Mouse (Mus musculus): Measurements from ENCODE around the gene Tcirg1. TPM values are rescaled to one million over a fixed set of nuclear protein-coding genes. Genes with fewer than 3 reads are reported as not detected.

Tcirg1 gene
- polyA plus RNA-seq, 1 experiment, result 31.4 TPM

GRCm38 (mm10) chr19:3907876-3908660, 1.1 kb upstream of the Tcirg1 start:
- TF ChIP-seq CTCF (IDR thresholded peaks at IDR 0.05; ENCODE audit: borderline replicate concordance, extremely low read depth, insufficient read depth, insufficient read length) (no peak), POLR2A (IDR thresholded peaks at IDR 0.05; ENCODE audit: borderline replicate concordance, extremely low read depth, insufficient read depth, insufficient read length, poor library complexity, severe bottlenecking) (no peak)
- DNase-seq (ENCODE audit: low read depth), result no peak

- DNase-seq (ENCODE audit: low read depth), result no peak
- TF ChIP-seq CTCF (IDR thresholded peaks at IDR 0.05; ENCODE audit: borderline replicate concordance, extremely low read depth, insufficient read depth, insufficient read length), result no peak
- no peak for TF ChIP-seq POLR2A (IDR thresholded peaks at IDR 0.05; ENCODE audit: borderline replicate concordance, extremely low read depth, insufficient read depth, insufficient read length, poor library complexity, severe bottlenecking)
Measured at GRCm38 (mm10) chr19:3906326-3906725, 607 bp downstream of the Tcirg1 start.

DNA sequence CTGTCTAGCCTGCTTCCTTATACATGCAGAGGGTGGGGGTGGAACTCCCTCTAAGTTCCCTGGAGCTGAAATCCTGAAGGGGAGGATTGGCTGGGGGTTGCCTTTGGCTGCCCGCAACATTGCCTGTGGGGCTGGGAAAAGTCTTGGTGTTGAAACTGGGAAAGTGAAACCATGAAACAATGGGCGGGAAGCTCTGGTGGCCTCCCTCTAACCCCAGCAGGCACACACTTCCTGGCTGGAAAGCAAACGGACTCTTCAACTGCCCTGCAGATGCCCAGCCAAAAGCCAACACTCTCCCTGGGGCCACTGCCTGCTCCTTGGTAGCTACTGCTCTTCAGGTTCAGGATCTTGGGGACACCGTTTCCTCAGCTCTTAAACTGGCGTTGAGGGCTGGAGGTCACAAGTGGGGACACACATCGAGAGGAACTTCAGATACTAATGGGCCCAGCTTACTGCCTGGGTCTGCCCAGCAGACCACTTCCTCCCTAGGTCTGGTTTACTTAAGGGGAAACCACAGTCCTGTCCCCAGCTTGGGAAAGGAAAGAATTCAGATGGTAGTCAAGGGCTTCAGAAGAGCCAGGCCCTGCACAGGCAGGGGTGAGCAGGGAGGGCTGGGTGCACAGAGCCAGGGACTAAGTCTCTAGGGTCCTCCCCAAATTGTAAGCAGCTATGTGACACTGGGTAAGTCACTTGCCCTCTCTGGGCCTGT, 1.5 kb downstream of the Tcirg1 start:
- no peak for DNase-seq (ENCODE audit: low read depth)
- no peak for TF ChIP-seq POLR2A (IDR thresholded peaks at IDR 0.05; ENCODE audit: borderline replicate concordance, extremely low read depth, insufficient read depth, insufficient read length, poor library complexity, severe bottlenecking)
- TF ChIP-seq CTCF (IDR thresholded peaks at IDR 0.05; ENCODE audit: borderline replicate concordance, extremely low read depth, insufficient read depth, insufficient read length), result no peak

- TF ChIP-seq POLR2A (IDR thresholded peaks at IDR 0.05; ENCODE audit: borderline replicate concordance, extremely low read depth, insufficient read depth, insufficient read length, poor library complexity, severe bottlenecking), result no peak
- TF ChIP-seq CTCF (IDR thresholded peaks at IDR 0.05; ENCODE audit: borderline replicate concordance, extremely low read depth, insufficient read depth, insufficient read length), result no peak
- DNase-seq (ENCODE audit: low read depth), result no peak
Measured at GRCm38 (mm10) chr19:3904363-3904675, 2.6 kb downstream of the Tcirg1 start.

- TF ChIP-seq POLR2A (IDR thresholded peaks at IDR 0.05; ENCODE audit: borderline replicate concordance, extremely low read depth, insufficient read depth, insufficient read length, poor library complexity, severe bottlenecking) (no peak), CTCF (IDR thresholded peaks at IDR 0.05; ENCODE audit: borderline replicate concordance, extremely low read depth, insufficient read depth, insufficient read length) (no peak)
- DNase-seq (ENCODE audit: low read depth), result no peak
Measured at GRCm38 (mm10) chr19:3903648-3904362, 3.1 kb downstream of the Tcirg1 start.

DNA sequence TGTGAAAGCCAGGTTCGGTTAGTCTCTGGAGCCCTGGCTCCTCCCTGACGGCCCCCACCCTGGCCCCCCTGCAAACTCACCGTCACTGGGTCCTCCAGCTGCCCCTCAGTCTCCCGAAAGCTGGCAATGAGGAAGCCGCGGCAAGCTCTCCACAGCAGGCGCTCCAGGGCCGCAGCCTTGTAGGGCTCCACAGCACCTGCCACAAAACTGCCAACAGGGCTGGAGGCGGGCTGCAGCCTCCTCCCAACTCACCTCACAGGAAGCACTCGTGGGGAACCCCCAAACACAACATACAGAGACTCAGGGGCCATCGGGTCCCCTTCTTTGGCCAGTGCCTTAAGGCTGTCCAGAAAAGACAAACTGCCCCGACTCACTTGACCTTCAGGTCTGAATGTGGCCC, 4.0 kb downstream of the Tcirg1 start:
- DNase-seq (ENCODE audit: low read depth), result no peak
- no peak for TF ChIP-seq CTCF (IDR thresholded peaks at IDR 0.05; ENCODE audit: borderline replicate concordance, extremely low read depth, insufficient read depth, insufficient read length)
- TF ChIP-seq POLR2A (IDR thresholded peaks at IDR 0.05; ENCODE audit: borderline replicate concordance, extremely low read depth, insufficient read depth, insufficient read length, poor library complexity, severe bottlenecking), result no peak

DNA sequence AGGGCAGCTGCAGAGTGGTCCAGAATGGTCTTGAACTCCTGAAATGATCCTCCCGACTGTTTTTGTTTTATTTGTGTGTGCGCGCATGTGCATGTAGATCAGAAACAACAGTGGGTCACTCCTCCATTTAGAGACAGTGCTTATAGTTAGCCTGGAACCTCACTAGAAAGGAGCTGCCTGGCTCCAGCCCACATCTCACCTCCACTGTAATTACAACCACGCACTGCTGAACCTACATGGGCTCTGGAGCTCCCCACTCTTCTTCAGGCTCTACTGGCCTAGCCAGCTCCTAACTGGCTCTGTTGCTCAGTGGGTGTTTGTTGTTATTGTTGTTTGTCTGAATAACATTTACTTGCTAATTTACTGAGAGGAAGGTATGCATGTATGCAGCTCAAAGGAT, 7.3 kb downstream of the Tcirg1 start:
- TF ChIP-seq POLR2A (IDR thresholded peaks at IDR 0.05; ENCODE audit: borderline replicate concordance, extremely low read depth, insufficient read depth, insufficient read length, poor library complexity, severe bottlenecking) (no peak), CTCF (IDR thresholded peaks at IDR 0.05; ENCODE audit: borderline replicate concordance, extremely low read depth, insufficient read depth, insufficient read length) (no peak)
- DNase-seq (ENCODE audit: low read depth), result no peak

- no peak for DNase-seq (ENCODE audit: low read depth)
- TF ChIP-seq POLR2A (IDR thresholded peaks at IDR 0.05; ENCODE audit: borderline replicate concordance, extremely low read depth, insufficient read depth, insufficient read length, poor library complexity, severe bottlenecking) (no peak), CTCF (IDR thresholded peaks at IDR 0.05; ENCODE audit: borderline replicate concordance, extremely low read depth, insufficient read depth, insufficient read length) (no peak)
Measured at GRCm38 (mm10) chr19:3898952-3899351, 8.0 kb downstream of the Tcirg1 start.

DNA sequence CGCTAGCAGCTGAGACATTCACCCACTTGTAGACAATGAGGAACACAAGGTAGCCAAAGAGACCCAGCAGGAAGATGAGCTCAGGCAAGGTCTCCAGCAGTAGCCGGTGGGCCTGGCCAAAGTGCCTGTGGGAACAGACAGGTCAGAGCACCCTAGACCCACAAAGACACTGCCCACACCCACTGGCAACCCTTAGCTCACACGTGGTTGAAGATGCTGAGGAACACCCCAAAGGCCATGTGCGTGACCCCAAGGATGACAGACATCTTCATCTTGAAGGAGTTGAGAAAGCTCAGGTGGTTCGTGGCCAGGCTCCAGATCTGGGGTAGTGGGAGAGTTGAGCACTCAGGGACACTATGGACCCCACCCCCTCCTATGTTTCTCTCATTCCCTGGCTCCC, 9.4 kb downstream of the Tcirg1 start:
- TF ChIP-seq CTCF (IDR thresholded peaks at IDR 0.05; ENCODE audit: borderline replicate concordance, extremely low read depth, insufficient read depth, insufficient read length), result no peak
- no peak for TF ChIP-seq POLR2A (IDR thresholded peaks at IDR 0.05; ENCODE audit: borderline replicate concordance, extremely low read depth, insufficient read depth, insufficient read length, poor library complexity, severe bottlenecking)
- DNase-seq (ENCODE audit: low read depth), result no peak

DNA sequence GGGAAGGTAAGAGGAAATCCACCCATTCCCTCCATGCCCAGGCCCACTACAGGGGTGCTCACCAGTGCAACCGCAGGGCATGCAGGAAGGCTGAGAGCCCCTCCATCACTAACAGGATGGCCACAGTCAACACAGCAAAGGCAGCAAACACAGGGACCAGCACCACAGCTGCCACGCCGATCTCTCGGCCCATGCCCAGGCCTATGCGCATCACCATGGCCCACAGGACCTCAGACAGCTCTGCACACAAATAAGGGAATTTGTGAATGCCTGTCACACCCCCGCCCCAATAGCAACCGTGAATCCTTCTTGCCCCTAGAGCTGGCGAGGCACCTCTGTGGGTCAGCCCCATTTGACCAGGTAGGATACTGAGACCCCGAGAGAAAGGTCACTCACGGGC, 10.7 kb downstream of the Tcirg1 start:
- TF ChIP-seq POLR2A (IDR thresholded peaks at IDR 0.05; ENCODE audit: borderline replicate concordance, extremely low read depth, insufficient read depth, insufficient read length, poor library complexity, severe bottlenecking) (no peak), CTCF (IDR thresholded peaks at IDR 0.05; ENCODE audit: borderline replicate concordance, extremely low read depth, insufficient read depth, insufficient read length) (no peak)
- no peak for DNase-seq (ENCODE audit: low read depth)

DNA sequence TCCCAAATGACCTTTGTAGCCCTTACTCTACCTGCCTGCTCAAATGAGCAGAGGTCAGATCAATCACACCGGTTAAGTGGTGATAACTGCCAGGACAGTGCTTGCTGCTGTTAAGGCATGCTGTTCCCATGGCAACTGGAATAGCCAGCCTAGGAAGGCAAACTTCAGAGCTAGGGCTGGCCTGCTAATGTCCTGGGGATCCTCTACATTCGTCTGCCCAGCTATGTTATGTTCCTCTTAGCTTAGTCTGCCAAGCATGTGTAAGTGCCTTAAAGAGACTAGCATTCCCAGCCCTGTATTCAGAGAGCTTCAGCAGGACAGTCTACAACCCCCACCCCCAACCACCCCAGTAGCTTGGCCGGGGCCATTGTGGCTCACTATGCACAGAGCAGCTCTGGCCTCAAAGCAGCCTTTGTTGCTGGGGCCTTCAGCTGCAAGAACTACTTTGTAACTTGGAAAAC, 11.7 kb downstream of the Tcirg1 start:
- no peak for TF ChIP-seq CTCF (IDR thresholded peaks at IDR 0.05; ENCODE audit: borderline replicate concordance, extremely low read depth, insufficient read depth, insufficient read length)
- TF ChIP-seq POLR2A (IDR thresholded peaks at IDR 0.05; ENCODE audit: borderline replicate concordance, extremely low read depth, insufficient read depth, insufficient read length, poor library complexity, severe bottlenecking), result no peak
- DNase-seq (ENCODE audit: low read depth), result peak; percentile 63
